Mouse (Mus musculus) lung, adult 2 months (tissue): ENCODE measurements at regions not wholly inside any gene's neighbourhood (a gene's known extent, or its start where the extent isn't known, plus 50 kb on each side); places are given as distances from the start of the nearest gene placed in this dataset.

ENCODE experiments used
- DNase-seq: peaks from one replicate; pipeline ENCODE4 v3.0.0; 2022
- H3K4me1 ChIP-seq: fragments of 200-500 bp; 2 replicates; pipeline ENCODE4 v1.6.1; 2011; ENCODE audit warnings: low read length; ENCODE audit not compliant: control insufficient read depth, insufficient read depth
- H3K4me3 ChIP-seq: fragments of 200-500 bp; replicated peaks from 2 replicates; pipeline ENCODE3; 2011; ENCODE audit warnings: low read depth, mild to moderate bottlenecking, control low read depth, low read length; ENCODE audit errors: extremely low read depth
- CTCF ChIP-seq: fragments of 200-500 bp; IDR thresholded peaks from 2 replicates; pipeline ENCODE4 v1.5.1; 2011; ENCODE audit warnings: mild to moderate bottlenecking, low read length, control low read depth; ENCODE audit not compliant: insufficient read depth
- POLR2A ChIP-seq: fragments of 200-500 bp; IDR thresholded peaks from 2 replicates; pipeline ENCODE4 v1.6.1; 2011; ENCODE audit warnings: low read depth, mild to moderate bottlenecking, control low read depth, low read length, borderline replicate concordance; ENCODE audit errors: extremely low read depth
- WGBS: fragments of 180-500 bp; shearing (Covaris S2); methylation state at CpG from one replicate; pipeline ENCODE4 v1.1.7; 2018; 5-methylcytosine and 5-hydroxymethylcytosine counted together

DNA sequence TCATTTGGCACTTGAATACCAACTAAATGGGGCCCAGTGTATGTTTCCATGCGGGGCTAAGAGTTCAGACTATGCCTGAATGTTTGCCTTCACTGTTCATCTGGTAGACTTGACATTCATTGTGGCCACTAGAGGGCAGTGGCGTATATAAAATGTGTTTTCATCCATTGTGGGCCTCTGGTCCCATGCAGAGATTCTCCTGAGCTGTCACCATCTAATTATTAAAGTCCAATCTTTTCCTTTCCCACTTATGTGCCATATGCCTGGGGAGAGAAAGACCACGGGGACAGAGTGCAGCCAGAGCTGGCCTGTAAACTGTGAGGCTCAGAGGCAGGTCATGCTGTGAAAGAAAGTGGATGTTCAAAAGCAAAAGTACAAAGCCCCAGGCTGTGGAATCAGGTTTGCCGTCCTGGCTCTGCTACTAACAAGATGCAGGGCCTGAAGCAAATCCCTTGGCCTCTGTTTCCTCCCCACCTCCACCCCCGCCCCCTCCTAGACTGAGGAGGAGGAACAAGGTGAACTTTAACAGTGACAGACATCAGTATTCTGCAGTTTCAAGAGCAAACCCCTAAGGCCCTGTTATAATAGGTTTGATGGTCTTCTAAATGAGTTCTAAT is 73.5 kb downstream of the Ier5 start:
- peak; percentile 64 for DNase-seq
- no peak overlapping the region for H3K4me3 ChIP-seq
- TF ChIP-seq CTCF = 0 out of 2 replicates have a peak, but pooled peaks have one; percentile 6
- TF ChIP-seq POLR2A = no peak
- 30% methylated on average over 5 of the region's 5 CpGs for WGBS
- peaks cover 4% of the 10 kb centered on the region; the same call in 1 of the 2 replicates for H3K4me1 ChIP-seq

GRCm38 (mm10) chr1:155023324-155023723 is 76.1 kb downstream of the Ier5 start:
- 74% methylated on average over 11 of the region's 11 CpGs for WGBS
- H3K4me1 ChIP-seq = peaks cover 1% of the 10 kb centered on the region; the same call in 1 of the 2 replicates
- TF ChIP-seq CTCF (no peak), POLR2A (no peak)

GRCm38 (mm10) chr1:155015669-155016068 is 83.8 kb downstream of the Ier5 start:
- Histone ChIP-seq H3K4me3 (no peak overlapping the region), H3K4me1 (no peaks in the 10 kb centered on the region)
- no peak for DNase-seq
- WGBS = 94% methylated on average over 3 of the region's 3 CpGs
- TF ChIP-seq POLR2A (no peak), CTCF (no peak)

More at GRCm38 (mm10) chr1:155023324-155023723, 76.1 kb downstream of the Ier5 start:
- DNase-seq = no peak
- no peak overlapping the region for H3K4me3 ChIP-seq

DNA sequence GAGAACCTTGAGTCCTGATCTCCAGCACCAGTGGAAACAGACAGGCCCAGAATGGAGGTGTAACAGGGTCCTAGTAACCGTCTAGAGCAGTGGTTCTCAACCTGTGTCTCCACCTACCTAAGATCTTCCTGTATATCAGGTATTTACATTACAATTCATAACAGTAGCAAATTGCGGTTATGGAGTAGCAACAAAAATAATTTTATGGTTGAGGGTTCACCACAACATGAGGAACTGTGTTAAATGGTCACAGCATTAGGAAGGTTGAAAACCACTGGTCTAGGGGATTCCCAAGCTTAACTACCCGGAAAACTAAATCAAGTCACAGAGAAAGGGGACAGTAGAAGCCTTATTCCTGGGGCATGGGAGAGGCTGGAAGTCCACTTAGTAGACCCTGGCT is 84.5 kb downstream of the Ier5 start:
- Histone ChIP-seq H3K4me3 (no peak overlapping the region), H3K4me1 (no peaks in the 10 kb centered on the region)
- WGBS = 85% methylated on average over 3 of the region's 3 CpGs
- DNase-seq = no peak
- TF ChIP-seq CTCF (no peak), POLR2A (no peak)

GRCm38 (mm10) chr1:155013784-155014183 is 85.7 kb downstream of the Ier5 start:
- no peak for DNase-seq
- TF ChIP-seq CTCF (no peak), POLR2A (no peak)
- no peak overlapping the region for H3K4me3 ChIP-seq
- no peaks in the 10 kb centered on the region for H3K4me1 ChIP-seq
- WGBS = 38% methylated on average over 4 of the region's 4 CpGs

DNA sequence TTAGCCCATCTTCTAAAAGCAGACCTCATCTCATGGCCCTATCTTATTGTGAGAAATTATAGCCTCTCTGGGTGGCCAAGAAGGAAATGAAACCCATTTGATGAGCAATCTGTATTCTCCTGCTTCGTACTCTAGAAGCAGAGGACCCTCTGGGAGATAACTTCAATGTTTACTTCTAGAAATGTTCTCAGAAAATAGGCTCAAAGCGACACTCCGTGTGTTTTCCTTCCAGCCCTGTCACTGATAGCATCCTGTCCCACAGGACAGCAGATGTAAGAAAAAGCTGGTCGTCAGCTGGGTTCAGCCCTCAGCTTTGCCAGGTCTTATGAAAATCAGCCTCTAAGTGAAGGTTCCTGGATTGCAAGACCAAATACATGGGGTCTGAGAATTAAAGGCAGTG is 86.1 kb downstream of the Ier5 start:
- DNase-seq = no peak
- no peak for TF ChIP-seq POLR2A
- TF ChIP-seq CTCF = no peak
- no peaks in the 10 kb centered on the region for H3K4me1 ChIP-seq
- H3K4me3 ChIP-seq = no peak overlapping the region
- WGBS = 48% methylated on average over 4 of the region's 4 CpGs

GRCm38 (mm10) chr1:155006539-155007486 is 92.6 kb downstream of the Ier5 start:
- Histone ChIP-seq H3K4me3 (no peak overlapping the region), H3K4me1 (no peaks in the 10 kb centered on the region)
- peak; percentile 79 for DNase-seq
- WGBS = 18% methylated on average over 16 of the region's 16 CpGs
- TF ChIP-seq CTCF (peak; percentile 99), POLR2A (no peak)

DNA sequence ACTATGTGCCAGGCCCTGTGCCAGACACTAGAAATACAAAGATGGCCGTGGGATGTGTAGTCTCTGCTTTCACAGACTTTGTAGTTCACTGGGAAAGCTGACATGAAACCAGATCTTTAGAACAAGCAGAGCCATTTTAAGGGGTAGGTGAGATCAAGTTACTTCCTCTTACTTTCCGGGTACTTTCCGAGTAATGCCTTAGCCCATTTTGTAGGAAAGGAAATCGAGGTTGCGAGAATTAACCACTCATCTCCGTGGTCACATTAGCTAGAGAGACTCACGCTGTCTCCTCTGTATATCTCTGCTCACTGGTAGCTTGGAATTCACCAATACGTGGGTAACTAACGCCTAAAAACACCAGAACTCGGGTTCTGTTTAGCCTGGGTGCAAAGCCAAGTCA is 93.3 kb downstream of the Ier5 start:
- no peaks in the 10 kb centered on the region for H3K4me1 ChIP-seq
- no peak overlapping the region for H3K4me3 ChIP-seq
- WGBS = 77% methylated on average over 10 of the region's 10 CpGs
- DNase-seq = no peak
- no peak for TF ChIP-seq CTCF
- no peak for TF ChIP-seq POLR2A

DNA sequence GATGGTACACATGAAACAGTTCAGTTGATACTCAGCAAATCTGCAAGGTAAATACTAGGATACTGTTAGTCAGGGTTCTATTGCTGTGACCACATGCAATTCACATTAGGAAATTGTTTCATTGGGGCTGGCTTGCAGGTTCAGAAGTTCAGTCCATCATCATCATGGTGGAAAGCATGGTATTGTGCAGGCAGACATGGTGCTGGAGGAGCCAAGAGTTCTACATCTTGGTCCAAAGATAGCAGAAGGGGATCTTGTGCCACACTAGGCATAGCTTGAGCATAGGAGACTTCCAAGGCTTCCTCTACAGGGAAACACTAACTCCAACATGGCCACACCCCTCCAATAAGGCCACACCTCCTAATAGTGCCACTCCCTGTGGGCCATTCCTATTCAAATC is 99.1 kb downstream of the Ier5 start:
- Histone ChIP-seq H3K4me1 (no peaks in the 10 kb centered on the region), H3K4me3 (no peak overlapping the region)
- DNase-seq = no peak
- TF ChIP-seq POLR2A (no peak), CTCF (no peak)

DNA sequence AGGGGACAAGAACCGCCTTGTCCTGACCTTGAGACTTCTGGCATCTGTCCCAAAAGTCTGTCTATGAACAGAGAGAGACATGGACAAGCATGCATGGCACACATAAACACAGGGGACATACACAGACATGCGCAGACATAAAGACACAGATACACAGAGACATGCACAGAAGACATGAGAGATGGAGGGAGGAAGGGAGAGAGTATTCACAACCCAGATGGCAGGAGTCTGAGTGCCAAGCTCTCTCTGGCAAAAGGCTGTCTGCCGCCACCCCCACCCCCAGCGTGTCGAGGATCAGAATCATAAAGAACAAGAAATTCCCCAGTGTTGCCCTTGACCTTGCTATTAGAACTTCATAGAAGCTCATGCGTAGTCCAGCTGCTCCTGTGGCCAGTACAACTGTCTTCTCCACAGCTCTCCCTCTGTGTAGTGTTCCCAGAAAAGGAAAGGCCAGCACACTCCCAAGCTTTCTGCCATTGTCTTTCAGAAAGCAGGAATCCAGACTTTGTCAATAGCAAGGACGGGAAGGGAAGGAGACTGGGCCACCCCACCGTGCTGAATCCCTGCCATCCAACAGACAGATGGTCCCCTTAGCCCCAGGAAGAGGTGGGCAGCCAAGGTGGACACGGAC is 99.8 kb downstream of the Ier5 start:
- Histone ChIP-seq H3K4me1 (no peaks in the 10 kb centered on the region), H3K4me3 (no peak overlapping the region)
- no peak for DNase-seq
- 62% methylated on average over 9 of the region's 9 CpGs for WGBS
- no peak for TF ChIP-seq POLR2A
- TF ChIP-seq CTCF = no peak
